Comparison of ENCODE assay signal across 8 mouse cellular contexts in the genomic region with DNA sequence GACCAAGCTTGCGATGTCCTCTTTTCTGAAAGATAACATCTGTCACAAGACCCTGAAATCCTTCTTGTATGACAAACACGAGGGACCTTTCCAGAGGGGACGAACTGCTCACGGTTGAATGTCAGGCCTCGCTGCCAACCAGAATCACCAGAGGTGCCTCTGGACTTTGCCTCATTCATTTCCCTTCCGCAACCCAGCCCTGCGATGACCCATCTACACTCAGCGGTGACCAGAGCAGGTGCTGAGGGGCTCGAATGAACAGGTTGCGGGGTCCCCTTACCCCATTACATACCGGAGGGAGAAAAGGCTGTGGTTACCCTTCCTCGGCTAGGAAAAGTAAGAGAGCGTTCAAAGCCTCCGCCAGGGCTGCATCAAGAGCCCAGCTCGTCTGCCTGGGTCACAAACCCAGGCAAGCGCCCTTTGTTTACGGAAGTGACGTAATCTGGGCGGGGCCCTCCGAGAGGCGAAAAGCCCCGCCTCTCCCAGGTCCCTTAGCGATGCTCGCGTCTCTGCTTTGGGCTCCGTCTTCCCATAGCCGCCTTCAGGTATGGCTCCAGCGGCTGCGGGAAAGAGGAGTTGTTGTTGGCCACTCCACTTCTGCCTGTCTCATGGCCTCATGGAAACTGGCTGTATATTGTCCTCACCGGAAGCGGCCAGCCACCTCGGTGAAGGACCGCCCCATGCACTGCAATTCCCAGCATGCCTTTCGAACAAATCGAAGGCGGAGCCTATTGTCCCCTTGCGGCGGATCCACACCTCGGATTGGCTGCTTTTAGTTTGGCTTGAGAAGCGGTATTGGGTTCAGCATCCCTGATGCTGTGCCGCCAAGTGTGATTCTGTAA. TPM values are rescaled to one million over a fixed set of nuclear protein-coding genes. Genes with fewer than 3 reads are reported as not detected.
DNase-seq lines count a peak whose midpoint lies in the region; ATAC-seq and TF ChIP-seq lines count a peak whose summit lies in the region.

A gene (minus strand): TSS at position 439 of the 842 bp plus-strand sequence.

- peak within 1 kb of the TSS; percentile 81 for H3K4me3 ChIP-seq in bone marrow macrophage, adult 2 months (ENCODE audit: insufficient read depth, low read length)
- H3K4me3 ChIP-seq in embryonic fibroblast, embryonic 13.5 days (ENCODE audit: insufficient read depth, low read length), result peak within 1 kb of the TSS; percentile 77
- peak within 1 kb of the TSS; percentile 79 for H3K4me3 ChIP-seq in kidney, embryonic 14.5 days (ENCODE audit: low read length)
- peak within 1 kb of the TSS; percentile 88 for H3K4me3 ChIP-seq in limb, embryonic 15.5 days

- TF ChIP-seq CTCF in bone marrow macrophage, adult 2 months (IDR thresholded peaks at IDR 0.05; ENCODE audit: low read depth, low read length), result no peak
- TF ChIP-seq CTCF in embryonic fibroblast, embryonic 13.5 days (IDR thresholded peaks at IDR 0.05; ENCODE audit: borderline replicate concordance, insufficient read depth, low read length), result no peak

- H3K27me3 ChIP-seq in kidney, embryonic 14.5 days (ENCODE audit: control insufficient read depth, insufficient read depth, low read length), result no peaks in the 10 kb centered on the region
- H3K27me3 ChIP-seq in limb, embryonic 15.5 days, result no peaks in the 10 kb centered on the region

- WGBS in kidney, embryonic 14.5 days, result 1% methylated on average over 40 of the region's 41 CpGs
- WGBS in limb, embryonic 15.5 days, result 2% methylated on average over 41 of the region's 41 CpGs

- no peaks in the 10 kb centered on the region for H3K9me3 ChIP-seq in kidney, embryonic 14.5 days (ENCODE audit: control insufficient read depth, low read length)
- no peaks in the 10 kb centered on the region for H3K9me3 ChIP-seq in limb, embryonic 15.5 days

- no peak for TF ChIP-seq POLR2A in bone marrow macrophage, adult 2 months (IDR thresholded peaks at IDR 0.05; ENCODE audit: borderline replicate concordance, low read depth, low read length)
- TF ChIP-seq POLR2A in embryonic fibroblast, embryonic 13.5 days (IDR thresholded peaks at IDR 0.05; ENCODE audit: low read depth, low read length), result peak; percentile 71

- peak within 1 kb of the TSS; percentile 70 for H3K4me2 ChIP-seq in kidney, embryonic 14.5 days (replicated peaks; ENCODE audit: low read depth, low read length)
- peak within 1 kb of the TSS; percentile 75 for H3K4me2 ChIP-seq in limb, embryonic 15.5 days

- H3K9ac ChIP-seq in kidney, embryonic 14.5 days (ENCODE audit: low read depth, low read length), result peak within 1 kb of the TSS; percentile 59
- peak within 1 kb of the TSS; percentile 50 for H3K9ac ChIP-seq in limb, embryonic 15.5 days

- H3K27ac ChIP-seq in bone marrow macrophage, adult 2 months (ENCODE audit: insufficient read depth, low read depth, low read length), result 0 out of 2 replicates have a peak within 1 kb of the TSS, but pooled peaks have one; percentile 26
- H3K27ac ChIP-seq in embryonic fibroblast, embryonic 13.5 days (ENCODE audit: insufficient read depth, low read length), result no peak within 1 kb of the TSS
- peak within 1 kb of the TSS; percentile 52; the same call in 1 of the 2 replicates for H3K27ac ChIP-seq in kidney, embryonic 14.5 days (ENCODE audit: low read depth, low read length)
- H3K27ac ChIP-seq in limb, embryonic 15.5 days, result peak within 1 kb of the TSS; percentile 80

- no peaks in the 10 kb centered on the region for H3K36me3 ChIP-seq in kidney, embryonic 14.5 days (ENCODE audit: control insufficient read depth, insufficient read depth, low read length)
- no peaks in the 10 kb centered on the region for H3K36me3 ChIP-seq in limb, embryonic 15.5 days

- peaks cover 13% of the 10 kb centered on the region for H3K4me1 ChIP-seq in bone marrow macrophage, adult 2 months (ENCODE audit: control insufficient read depth, insufficient read depth, low read length)
- no peaks in the 10 kb centered on the region for H3K4me1 ChIP-seq in embryonic fibroblast, embryonic 13.5 days (ENCODE audit: control insufficient read depth, insufficient read depth, low read length)
- no peaks in the 10 kb centered on the region for H3K4me1 ChIP-seq in kidney, embryonic 14.5 days (ENCODE audit: control insufficient read depth, insufficient read depth, low read length)
- peaks cover 6% of the 10 kb centered on the region for H3K4me1 ChIP-seq in limb, embryonic 15.5 days

- peak; percentile 99 for ATAC-seq in kidney, embryonic 14.5 days (ENCODE audit: low FRiP score, low TSS enrichment)
- peak; percentile 95 for ATAC-seq in limb, embryonic 15.5 days (ENCODE audit: insufficient number of reproducible peaks, low FRiP score, low TSS enrichment, low read depth)

- peak; percentile 99 for DNase-seq in A20 (ENCODE audit: low read depth, low spot score)
- DNase-seq in heart, adult 9 months (ENCODE audit: low spot score in 2 of 2), result peak; percentile 96 to 97
- DNase-seq in monocyte, adult 2 months (ENCODE audit: low read depth in 1 of 2, low spot score in 2 of 2), result peak; percentile 88 to 96
- peak; percentile 91 to 93 for DNase-seq in spleen, postnatal 36 days (ENCODE audit: low spot score in 2 of 2)

RNA-seq across cellular contexts. Expression of the gene that starts here (rescaled TPM):
- polyA plus RNA-seq in bone marrow macrophage, adult 2 months (2012; ENCODE audit: insufficient read depth, insufficient read length, missing spikeins), result 15.7 and 18.7 TPM in 2 replicates
- polyA plus RNA-seq in embryonic fibroblast, embryonic 13.5 days (2011; ENCODE audit: insufficient read length, low read depth, missing spikeins), result 5.0 and 6.1 TPM in 2 replicates
- polyA plus RNA-seq in kidney, embryonic 14.5 days (2014; fragmentation: Nextera tagmentation; extraction: Ambion mirVana), result 13.0 and 16.6 TPM in 2 replicates
- 15.8 and 17.1 TPM in 2 replicates for polyA plus RNA-seq in limb, embryonic 15.5 days (2015; fragmentation: Nextera tagmentation; extraction: Ambion mirVana)
